Mouse (Mus musculus): Measurements from ENCODE around the gene Tob1. TPM values are rescaled to one million over a fixed set of nuclear protein-coding genes. Genes with fewer than 3 reads are reported as not detected.

The Tob1 gene
- polyA plus RNA-seq, 1 experiment from 2014 or later: 47.8 TPM

GRCm38 (mm10) chr11:94210191-94211086 is 815 bp upstream of the Tob1 start:
- 0 out of 2 replicates have a peak, but pooled peaks have one; percentile 11 for TF ChIP-seq CTCF (IDR thresholded peaks at IDR 0.05; ENCODE audit: low read depth)
- 0 out of 2 replicates have a peak, but pooled peaks have one; percentile 7 for TF ChIP-seq EP300 (IDR thresholded peaks at IDR 0.05; ENCODE audit: low read depth)
- H3K27ac ChIP-seq (ENCODE audit: low read depth): peak overlapping the region; percentile 99
- H3K4me3 ChIP-seq (ENCODE audit: low read depth, low read length): peak overlapping the region; percentile 100
- peak overlapping the region; percentile 83 for H3K9ac ChIP-seq (replicated peaks)
- peak overlapping the region; percentile 100 for H3K4me2 ChIP-seq (ENCODE audit: low read depth, low read length)
- no peaks in the 10 kb centered on the region for H3K9me3 ChIP-seq (ENCODE audit: low read length)
- under 1% methylated on average over 42 of the region's 56 CpGs for WGBS (ENCODE audit: insufficient replicate concordance)
- DNase-seq (peak; percentile 90), ATAC-seq (peak; percentile 68)
- H3K36me3 ChIP-seq (replicated peaks; ENCODE audit: insufficient read depth, low read length): peaks cover 10% of the 10 kb centered on the region
- no peaks in the 10 kb centered on the region for H3K27me3 ChIP-seq (ENCODE audit: insufficient read depth, low read length)
- peaks cover 7% of the 10 kb centered on the region; the same call in 1 of the 2 replicates for H3K4me1 ChIP-seq (ENCODE audit: insufficient read depth)

DNA sequence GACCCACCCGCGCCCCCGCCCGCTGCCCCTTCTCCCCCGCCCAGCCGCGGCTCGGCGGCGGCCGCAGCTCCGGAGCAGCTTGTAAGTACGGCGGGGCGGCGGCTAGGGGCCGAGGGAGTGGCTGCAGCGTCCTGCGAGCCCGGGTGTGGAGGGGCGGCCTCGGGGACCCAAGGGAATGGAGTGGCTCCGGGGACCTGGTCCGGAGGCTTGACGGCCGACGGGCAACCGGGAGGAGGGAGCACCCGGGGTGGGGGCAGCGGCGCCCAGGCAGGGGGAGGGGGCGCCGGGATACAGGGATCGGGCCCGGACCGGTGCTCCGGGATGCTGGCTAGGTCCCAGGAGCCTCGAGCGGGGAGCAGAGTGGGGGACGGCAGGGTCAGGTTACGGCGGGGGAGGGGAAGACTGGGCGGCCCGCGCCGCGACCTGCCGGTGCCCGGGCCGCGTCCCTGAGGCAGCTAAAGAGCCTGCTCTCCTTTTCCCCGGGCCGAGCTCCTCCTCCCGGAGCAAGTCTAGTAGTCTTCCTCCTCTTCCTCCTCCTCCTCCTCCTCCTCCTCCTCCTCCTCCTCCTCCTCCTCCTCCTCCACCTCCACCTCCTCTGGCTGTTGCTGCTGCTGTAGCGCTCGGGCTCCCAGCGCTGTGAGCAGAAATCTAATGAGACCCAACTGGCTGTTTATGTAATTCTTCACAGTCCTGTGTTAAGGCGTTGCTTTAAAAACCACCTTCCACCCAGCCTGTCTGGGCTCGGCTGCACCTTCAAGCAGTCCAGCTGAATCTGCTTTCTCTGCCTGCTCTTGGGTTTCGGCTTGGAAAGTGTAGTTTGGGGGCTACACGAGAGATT is 616 bp downstream of the Tob1 start:
- Histone ChIP-seq H3K36me3 (replicated peaks; ENCODE audit: insufficient read depth, low read length) (peaks cover 10% of the 10 kb centered on the region), H3K27ac (ENCODE audit: low read depth) (peak overlapping the region; percentile 98), H3K4me1 (ENCODE audit: insufficient read depth) (peaks cover 4% of the 10 kb centered on the region; the same call in 1 of the 2 replicates), H3K4me3 (ENCODE audit: low read depth, low read length) (peak overlapping the region; percentile 100), H3K4me2 (ENCODE audit: low read depth, low read length) (peak overlapping the region; percentile 97), H3K27me3 (ENCODE audit: insufficient read depth, low read length) (no peaks in the 10 kb centered on the region), H3K9me3 (ENCODE audit: low read length) (no peaks in the 10 kb centered on the region), H3K9ac (replicated peaks) (peak overlapping the region; percentile 99)
- WGBS (ENCODE audit: insufficient replicate concordance): under 1% methylated on average over 35 of the region's 61 CpGs
- TF ChIP-seq EP300 (IDR thresholded peaks at IDR 0.05; ENCODE audit: low read depth): no peak
- no peak for TF ChIP-seq CTCF (IDR thresholded peaks at IDR 0.05; ENCODE audit: low read depth)
- DNase-seq: peak; percentile 76
- peak; percentile 18 for ATAC-seq

GRCm38 (mm10) chr11:94212489-94212836 is 1.2 kb downstream of the Tob1 start:
- peak overlapping the region; percentile 99 for H3K9ac ChIP-seq (replicated peaks)
- H3K36me3 ChIP-seq (replicated peaks; ENCODE audit: insufficient read depth, low read length): peaks cover 10% of the 10 kb centered on the region
- no peaks in the 10 kb centered on the region for H3K27me3 ChIP-seq (ENCODE audit: insufficient read depth, low read length)
- H3K4me1 ChIP-seq (ENCODE audit: insufficient read depth): peaks cover 4% of the 10 kb centered on the region; the same call in 1 of the 2 replicates
- TF ChIP-seq CTCF (IDR thresholded peaks at IDR 0.05; ENCODE audit: low read depth) (no peak), EP300 (IDR thresholded peaks at IDR 0.05; ENCODE audit: low read depth) (no peak)
- H3K4me3 ChIP-seq (ENCODE audit: low read depth, low read length): peak overlapping the region; percentile 100
- DNase-seq (no peak), ATAC-seq (no peak)
- 13% methylated on average over 7 of the region's 7 CpGs for WGBS (ENCODE audit: insufficient replicate concordance)
- H3K9me3 ChIP-seq (ENCODE audit: low read length): no peaks in the 10 kb centered on the region
- H3K27ac ChIP-seq (ENCODE audit: low read depth): peak overlapping the region; percentile 98
- peak overlapping the region; percentile 97 for H3K4me2 ChIP-seq (ENCODE audit: low read depth, low read length)

DNA sequence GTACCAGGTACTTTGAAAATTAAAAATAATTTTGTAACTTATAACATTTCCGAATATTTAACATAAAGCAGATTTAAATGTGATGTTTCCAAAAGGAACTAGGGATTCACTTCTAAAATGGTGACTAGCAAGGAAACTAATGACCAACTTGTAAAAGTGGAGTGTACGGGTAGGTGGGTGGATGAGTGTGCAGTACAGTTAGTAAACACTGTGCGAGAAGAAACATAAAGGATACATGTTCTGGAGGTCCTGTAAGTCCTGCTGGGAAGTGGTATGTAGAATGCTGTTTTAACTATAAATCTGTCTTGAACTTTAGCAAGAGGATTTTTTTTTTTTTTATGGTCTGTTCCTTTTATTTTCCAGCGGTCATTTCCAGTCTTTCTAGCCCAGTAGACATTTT is 1.7 kb downstream of the Tob1 start:
- ATAC-seq: no peak
- TF ChIP-seq CTCF (IDR thresholded peaks at IDR 0.05; ENCODE audit: low read depth) (no peak), EP300 (IDR thresholded peaks at IDR 0.05; ENCODE audit: low read depth) (no peak)
- DNase-seq: no peak
- no peaks in the 10 kb centered on the region for H3K27me3 ChIP-seq (ENCODE audit: insufficient read depth, low read length)
- H3K36me3 ChIP-seq (replicated peaks; ENCODE audit: insufficient read depth, low read length): peaks cover 10% of the 10 kb centered on the region
- H3K4me2 ChIP-seq (ENCODE audit: low read depth, low read length): peak overlapping the region; percentile 97
- H3K9ac ChIP-seq (replicated peaks): peak overlapping the region; percentile 99
- 70% methylated on average over 4 of the region's 4 CpGs for WGBS (ENCODE audit: insufficient replicate concordance)
- H3K4me1 ChIP-seq (ENCODE audit: insufficient read depth): peaks cover 4% of the 10 kb centered on the region; the same call in 1 of the 2 replicates
- H3K9me3 ChIP-seq (ENCODE audit: low read length): no peaks in the 10 kb centered on the region
- peak overlapping the region; percentile 98; the same call in 1 of the 2 replicates for H3K27ac ChIP-seq (ENCODE audit: low read depth)
- H3K4me3 ChIP-seq (ENCODE audit: low read depth, low read length): peak overlapping the region; percentile 100

DNA sequence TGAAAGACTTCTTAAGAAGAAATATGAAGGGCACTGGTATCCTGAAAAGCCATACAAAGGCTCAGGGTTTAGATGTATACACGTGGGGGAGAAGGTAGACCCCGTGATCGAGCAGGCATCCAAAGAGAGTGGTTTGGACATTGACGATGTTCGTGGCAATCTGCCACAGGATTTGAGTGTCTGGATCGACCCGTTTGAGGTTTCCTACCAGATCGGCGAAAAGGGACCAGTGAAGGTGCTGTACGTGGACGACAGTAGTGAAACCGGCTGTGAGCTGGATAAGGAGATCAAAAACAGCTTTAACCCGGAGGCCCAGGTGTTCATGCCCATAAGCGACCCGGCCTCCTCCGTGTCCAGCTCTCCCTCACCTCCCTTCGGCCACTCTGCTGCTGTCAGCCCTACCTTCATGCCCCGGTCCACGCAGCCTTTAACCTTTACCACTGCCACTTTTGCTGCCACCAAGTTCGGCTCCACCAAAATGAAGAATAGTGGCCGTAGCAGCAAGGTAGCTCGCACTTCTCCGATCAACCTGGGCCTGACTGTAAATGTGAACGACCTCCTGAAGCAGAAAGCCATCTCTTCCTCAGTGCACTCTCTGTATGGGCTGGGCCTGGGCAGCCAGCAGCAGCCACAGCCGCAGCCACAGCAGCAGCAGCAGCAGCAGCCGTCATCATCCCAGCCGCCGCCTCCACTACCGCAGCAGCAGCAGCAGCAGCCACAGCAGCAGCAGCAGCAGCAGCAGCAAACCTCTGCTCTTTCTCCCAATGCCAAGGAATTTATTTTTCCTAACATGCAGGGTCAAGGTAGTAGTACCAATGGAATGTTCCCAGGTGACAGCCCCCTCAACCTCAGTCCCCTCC is 2.7 kb downstream of the Tob1 start:
- TF ChIP-seq CTCF (IDR thresholded peaks at IDR 0.05; ENCODE audit: low read depth): no peak
- no peak for TF ChIP-seq EP300 (IDR thresholded peaks at IDR 0.05; ENCODE audit: low read depth)
- Histone ChIP-seq H3K4me1 (ENCODE audit: insufficient read depth) (peaks cover 4% of the 10 kb centered on the region; the same call in 1 of the 2 replicates), H3K9me3 (ENCODE audit: low read length) (no peaks in the 10 kb centered on the region), H3K4me3 (ENCODE audit: low read depth, low read length) (0 out of 2 replicates have a peak overlapping the region, but pooled peaks have one; percentile 2), H3K9ac (replicated peaks) (no peak overlapping the region; the same call in 1 of the 2 replicates), H3K36me3 (replicated peaks; ENCODE audit: insufficient read depth, low read length) (peaks cover 10% of the 10 kb centered on the region), H3K27ac (ENCODE audit: low read depth) (no peak overlapping the region), H3K27me3 (ENCODE audit: insufficient read depth, low read length) (no peaks in the 10 kb centered on the region), H3K4me2 (ENCODE audit: low read depth, low read length) (peak overlapping the region; percentile 97)
- no peak for ATAC-seq
- no peak for DNase-seq
- WGBS (ENCODE audit: insufficient replicate concordance): 87% methylated on average over 29 of the region's 29 CpGs

Data from liver, postnatal 0 days (tissue).